Mouse (Mus musculus): ENCODE measurements at regions not wholly inside any gene's neighbourhood (a gene's known extent, or its start where the extent isn't known, plus 50 kb on each side); places are given as distances from the start of the nearest gene placed in this dataset.

DNA sequence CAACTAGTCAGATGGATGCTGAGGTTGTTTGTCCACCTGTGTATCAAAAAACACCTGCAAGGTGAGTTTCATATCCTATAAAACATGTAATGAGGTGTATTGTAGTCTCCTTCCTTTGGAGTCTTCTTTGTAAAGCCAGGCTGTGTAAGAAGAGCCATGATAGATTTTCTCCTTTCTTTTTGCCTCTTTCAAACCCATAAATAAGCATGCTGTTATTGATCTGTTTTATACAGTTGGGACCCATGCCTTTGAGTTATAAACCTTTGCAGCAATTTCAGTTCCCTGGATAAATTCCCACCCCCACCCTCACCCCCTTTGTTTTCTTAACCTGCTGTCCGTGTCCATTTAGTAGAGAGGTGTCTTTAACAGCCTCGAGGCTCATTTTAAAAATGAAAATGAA, 131.0 kb upstream of the Rgs17 start:
- CTCF ChIA-PET: interaction anchor here (0.6 kb wide), 1 partner anchor 12 kb away, joined by 10 read pairs; no protein-coding TSS in a partner anchor

DNA sequence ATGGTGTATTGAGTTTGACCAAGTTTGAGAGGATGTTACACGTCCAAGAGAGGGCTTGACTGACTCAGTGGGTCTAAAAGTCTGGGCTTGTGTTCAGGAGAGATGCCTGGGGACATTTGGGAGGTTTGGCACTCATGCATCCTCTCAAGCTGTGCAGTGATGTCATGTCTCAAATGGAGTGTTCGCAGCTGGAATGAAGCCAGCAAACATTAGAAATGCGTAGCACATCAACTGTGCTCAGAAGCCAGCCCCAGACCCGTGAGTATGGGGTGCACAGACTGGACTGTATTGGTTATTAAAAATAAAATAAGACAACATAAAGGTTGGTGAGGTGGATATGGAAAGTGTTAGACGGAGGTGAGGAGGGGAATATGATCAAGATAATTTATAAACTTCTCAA, 121.2 kb upstream of the Rgs17 start:
- CTCF ChIA-PET: no interaction called here

DNA sequence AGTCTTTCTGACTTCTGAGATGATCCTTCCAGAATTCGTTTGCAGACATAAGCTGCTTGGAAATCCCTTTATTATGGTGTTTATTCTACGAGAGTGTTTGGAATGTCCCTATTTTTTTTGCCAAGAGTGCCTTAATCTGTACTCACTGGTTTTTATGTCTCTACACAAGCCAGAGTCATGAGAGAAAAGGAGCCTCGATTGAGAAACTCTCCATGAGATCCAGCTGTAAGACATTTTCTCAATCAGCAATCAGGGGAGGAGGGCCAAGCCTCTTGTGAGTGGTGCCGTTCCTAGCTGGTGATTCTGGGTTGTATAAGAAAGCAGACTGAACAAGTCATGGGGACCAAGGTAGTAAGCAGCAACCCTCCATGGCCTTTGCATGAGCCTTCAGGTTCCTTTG, 117.6 kb upstream of the Rgs17 start:
- CTCF ChIA-PET: no interaction called here

GRCm38 (mm10) chr10:6035792-6036487, 113.7 kb upstream of the Rgs17 start:
- CTCF ChIA-PET: no interaction called here

GRCm38 (mm10) chr10:6032469-6032868, 110.3 kb upstream of the Rgs17 start:
- CTCF ChIA-PET: no interaction called here

GRCm38 (mm10) chr10:6027551-6027950, 105.4 kb upstream of the Rgs17 start:
- CTCF ChIA-PET: no interaction called here

DNA sequence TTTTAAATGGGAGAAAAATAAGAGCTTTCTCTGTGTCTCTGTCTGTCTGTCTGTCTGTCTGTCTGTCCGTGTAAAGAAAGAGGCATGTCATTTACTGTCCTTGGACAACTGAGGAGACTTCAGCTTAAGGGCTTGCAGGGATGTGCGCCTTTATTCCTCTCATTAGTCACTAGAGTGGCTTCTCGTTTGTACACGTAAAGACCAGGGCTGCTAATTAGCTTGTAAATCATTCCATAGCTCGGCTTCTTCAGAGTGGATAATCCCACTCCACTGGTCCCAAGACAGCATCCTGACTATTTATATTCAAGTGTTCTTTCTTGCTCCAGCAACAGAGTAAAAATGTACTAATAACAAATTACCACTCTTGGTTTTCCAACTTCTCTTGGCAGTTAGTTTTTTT, 104.1 kb upstream of the Rgs17 start:
- CTCF ChIA-PET: no interaction called here

DNA sequence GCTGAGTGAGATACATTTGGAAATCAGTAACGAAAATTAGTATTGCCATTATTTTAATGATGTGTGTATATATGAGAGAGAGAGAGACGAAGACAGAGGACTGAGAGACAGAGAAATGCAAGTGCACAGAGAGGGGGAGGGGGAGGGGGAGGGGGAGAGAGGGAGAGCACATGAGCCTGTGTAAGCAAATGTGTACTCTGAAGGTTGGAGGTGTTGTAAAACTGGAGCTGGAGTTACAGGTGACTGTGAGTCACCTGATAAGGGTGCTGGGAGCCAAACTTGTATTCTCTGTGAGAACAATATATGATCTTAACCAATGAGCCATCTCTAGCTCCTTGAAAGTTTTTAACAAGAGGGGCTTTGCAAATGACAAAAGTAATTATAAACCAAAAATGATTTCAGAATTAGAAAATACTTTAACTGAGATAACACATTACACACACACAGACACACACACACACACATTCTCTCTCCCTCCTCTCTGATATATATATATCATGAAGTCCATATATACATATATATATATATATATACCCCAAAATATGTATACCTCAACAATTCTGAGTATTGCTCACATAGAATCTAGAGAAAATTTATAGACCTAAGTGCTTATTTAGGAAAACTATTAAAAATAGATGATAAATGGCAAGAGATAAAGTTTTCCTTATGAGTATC, 100.5 kb upstream of the Rgs17 start:
- CTCF ChIA-PET: no interaction called here

- CTCF ChIA-PET: no interaction called here
These were observed 98.9 kb upstream of the Rgs17 start for GRCm38 (mm10) chr10:6020944-6021684.

- CTCF ChIA-PET: no interaction called here
These were observed 91.5 kb upstream of the Rgs17 start for GRCm38 (mm10) chr10:6013743-6014142.

DNA sequence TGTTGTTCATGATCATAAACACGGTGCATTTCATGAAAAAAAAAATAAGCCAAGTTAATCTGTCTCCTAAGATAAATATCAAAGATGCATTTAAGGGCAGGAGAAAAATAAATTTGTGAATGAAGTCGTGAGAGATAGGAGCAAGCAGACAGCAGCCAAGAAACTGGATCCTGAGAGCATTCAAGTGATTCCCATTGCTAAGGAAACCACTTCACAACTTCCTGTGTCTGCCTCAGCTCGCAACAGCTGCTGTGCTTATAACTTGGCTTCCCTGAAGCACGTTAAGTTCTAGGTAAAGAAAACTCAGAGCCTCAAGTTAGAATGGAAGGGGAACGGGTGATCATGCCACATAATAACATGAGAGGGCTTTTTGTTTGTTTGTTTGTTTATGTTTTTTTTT, 89.3 kb upstream of the Rgs17 start:
- CTCF ChIA-PET: no interaction called here

DNA sequence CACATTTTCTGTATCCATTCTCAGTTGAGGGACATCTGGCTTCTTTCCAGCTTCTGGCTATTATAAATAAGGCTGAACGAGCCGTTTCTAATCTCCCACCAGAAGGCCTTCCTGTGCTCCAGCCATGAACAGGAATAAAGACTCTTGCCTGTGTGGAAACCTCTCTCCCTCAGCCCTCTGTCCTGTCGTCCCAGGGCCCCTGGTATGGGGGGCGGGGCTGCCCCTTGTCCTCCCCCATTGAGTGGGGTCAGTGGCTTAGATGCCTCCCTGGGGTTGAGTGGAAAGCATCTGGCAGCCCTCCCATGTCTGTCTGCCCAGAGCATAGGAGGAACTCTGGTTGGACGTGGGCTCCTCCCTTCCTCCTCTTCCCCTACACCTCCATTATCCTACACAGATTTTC, 88.8 kb upstream of the Rgs17 start:
- CTCF ChIA-PET: no interaction called here

DNA sequence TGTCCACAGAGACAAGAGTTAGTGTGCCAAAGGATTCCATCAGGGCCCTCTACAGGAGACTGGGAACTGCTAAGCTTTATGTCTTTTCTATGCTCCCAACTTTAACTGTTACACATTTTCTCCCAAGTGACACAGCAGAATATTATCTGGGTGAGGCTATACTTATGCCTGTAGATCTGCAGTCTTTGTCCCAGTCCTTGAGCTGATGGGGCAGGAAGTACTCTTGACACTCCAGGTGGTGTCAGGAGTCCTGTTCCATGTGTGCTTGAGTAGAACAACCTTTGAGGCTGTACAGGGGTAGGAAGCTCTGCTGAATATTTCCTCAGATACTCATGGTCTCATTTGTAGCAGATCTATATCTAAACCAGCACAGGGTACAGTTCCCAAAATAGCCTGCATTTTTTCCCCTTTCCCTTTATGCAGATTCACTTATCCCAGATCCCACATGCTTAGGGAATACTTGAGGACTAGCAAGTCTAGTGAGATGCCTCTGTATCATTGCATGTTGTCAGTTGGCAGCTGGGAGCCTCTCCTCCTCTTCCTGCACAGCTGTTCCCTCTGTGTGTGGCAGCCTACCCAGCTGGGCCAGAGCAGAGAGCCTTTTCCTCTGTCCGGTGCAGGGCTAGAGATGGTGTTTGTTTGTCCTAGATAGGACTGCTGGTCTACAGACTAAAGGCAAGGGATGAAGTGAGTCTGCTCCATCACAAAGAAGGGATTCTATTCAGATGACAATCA, 85.2 kb upstream of the Rgs17 start:
- CTCF ChIA-PET: no interaction called here

- CTCF ChIA-PET: no interaction called here
These were observed 59.2 kb upstream of the Rgs17 start for GRCm38 (mm10) chr10:5981433-5981832.

- CTCF ChIA-PET: no interaction called here
These were observed 56.3 kb upstream of the Rgs17 start for GRCm38 (mm10) chr10:5978534-5978933.

Measured in spleen, embryonic (tissue).